Mouse (Mus musculus) left cerebral cortex, postnatal 4 days (tissue): ENCODE data around the gene Slc25a22. TPM values are rescaled to one million over a fixed set of nuclear protein-coding genes. Genes with fewer than 3 reads are reported as not detected.
"Not testable (repeated sequence)": the region's sequence is repeated elsewhere in the genome, so short reads cannot be mapped to it uniquely, and the experiment has no call there.

Source experiments
- DNase-seq: peaks from one replicate; pipeline ENCODE4 v3.0.0-alpha.2; 2022
- intact Hi-C: fragments of 180-260 bp; cut with DNase I; formaldehyde crosslinking; loops from one replicate; pipeline ENCODE4 v1.15.1; 2025
- total RNA-seq, 2 experiments: library from RNA; stranded (reverse); gene quantifications; 2 replicates each; pipeline ENCODE4 v1.2.3; 2021

Slc25a22 gene
- total RNA-seq, 2 experiments from 2014 or later = 196 to 217 TPM

DNA sequence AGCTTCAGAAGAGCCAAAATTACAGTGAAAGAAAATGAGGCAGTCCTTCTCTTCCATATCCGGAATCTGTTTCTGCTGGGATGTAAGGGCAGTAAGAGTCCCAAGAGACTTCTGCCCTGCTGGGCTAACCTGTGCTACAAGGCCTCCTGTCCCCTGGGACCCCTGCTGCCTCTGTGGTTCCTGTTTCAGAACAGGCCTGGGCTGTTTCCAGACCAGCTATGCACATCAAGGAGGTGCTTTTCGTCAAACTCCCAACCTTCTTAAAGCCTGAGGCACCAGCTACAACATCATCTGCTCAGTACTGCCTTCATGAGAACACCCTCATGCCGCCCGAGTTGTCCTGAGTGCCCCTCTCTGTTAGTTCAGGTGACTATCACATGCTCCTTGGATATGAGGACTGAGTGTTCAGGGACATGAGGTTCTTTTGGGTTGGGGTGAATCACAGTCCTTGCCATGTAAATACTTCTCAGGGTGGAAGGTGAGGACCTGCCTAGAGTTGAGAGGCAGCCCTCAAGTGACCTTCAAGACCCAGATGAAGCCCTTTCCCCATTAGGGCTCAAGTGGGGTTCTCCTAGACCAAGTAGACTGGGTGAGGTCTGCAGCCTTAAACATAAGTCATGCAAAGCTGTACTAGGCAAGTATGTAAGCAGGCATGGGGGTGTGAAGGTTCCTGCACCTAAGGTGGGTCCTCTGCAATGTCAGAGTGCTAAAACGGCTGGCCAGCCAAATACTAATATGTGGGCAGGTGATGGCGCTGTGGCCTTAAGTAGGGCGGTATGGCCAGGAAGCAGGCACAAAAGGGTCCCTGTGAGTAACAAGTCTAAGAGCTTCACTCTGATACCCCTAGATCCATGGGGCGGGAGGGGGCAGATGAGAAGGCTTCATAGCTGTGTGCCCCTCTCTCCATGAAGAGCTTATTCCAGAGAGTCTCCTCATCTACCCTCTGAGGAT lies 19.7 kb downstream of the Slc25a22 start:
- DNase-seq = no peak
- intact Hi-C loops = no loop called here

DNA sequence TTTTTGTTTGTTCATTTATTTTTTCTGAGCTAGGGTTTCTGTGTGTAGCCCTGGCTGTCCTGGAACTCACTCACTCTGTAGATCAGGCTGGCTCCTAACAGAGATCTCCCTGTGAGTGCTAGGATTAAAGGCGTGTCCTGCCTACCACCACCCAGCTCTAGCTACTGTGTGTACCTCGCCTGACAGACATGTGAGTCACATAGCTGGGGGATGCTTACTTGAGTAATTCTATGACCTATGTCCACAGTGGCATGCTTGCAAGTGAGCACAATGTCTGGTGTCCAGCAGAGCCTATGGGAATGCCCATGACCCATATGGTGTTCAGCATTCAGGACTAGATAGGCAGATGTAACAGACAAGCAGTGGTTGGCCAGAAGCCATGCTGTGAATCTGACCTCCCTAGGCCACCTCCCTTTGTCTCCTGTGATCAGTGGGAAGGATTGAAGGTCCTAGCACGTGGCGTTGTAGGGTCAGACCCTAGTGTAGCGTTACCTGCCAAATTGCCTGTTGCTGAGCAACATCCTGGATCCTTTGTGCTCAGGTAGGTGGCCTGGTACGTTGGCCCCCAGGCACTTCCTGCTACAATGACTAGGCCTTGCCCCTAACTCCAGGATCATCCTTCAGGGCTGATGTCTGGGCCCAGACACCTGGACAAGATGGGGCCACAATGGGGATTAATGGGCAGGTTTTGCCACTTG lies 21.4 kb downstream of the Slc25a22 start:
- no peak for DNase-seq
- intact Hi-C loops = no loop called here

DNA sequence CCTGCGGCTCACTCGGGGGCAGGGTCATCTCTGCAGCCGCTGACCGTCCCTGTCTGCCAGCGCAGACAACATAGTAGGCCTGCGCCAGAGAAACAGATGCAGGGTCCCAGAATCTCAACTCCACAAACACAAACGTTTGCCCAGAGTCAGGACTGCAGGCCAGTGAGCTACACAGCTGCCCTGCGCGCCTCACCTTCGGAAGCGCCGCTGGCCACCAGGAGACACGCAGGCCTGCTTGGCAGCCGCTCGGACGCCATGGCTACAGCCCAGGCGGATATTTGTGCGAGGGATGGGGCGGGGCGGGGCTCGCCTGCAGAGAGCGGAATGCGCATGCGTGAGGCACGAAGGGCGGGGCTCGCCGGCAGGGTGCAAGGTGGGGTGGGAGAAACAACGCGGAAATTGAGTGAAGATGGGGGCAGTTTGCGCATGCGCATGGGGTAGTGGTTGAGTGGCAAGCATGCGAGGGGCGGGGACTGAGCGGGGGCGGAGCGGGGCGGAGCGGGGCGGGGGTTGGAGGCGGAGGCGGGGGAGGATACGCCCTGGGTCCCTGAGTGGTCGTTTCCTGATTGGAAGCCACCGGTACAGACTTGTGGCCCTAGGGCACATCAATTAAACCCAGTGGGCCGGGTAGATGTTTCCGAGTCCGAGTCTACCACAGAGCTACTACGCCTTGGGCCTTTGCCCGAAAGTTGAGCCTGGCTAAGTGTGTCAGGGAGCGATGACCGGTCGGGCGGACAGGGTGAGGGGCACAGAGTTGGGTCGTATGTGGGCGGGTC lies 23.7 kb downstream of the Slc25a22 start, which contains the start of gene Gatd1:
Gene Gatd1, minus strand, starts transcription at position 328 of the 776 bp plus-strand sequence.
- intact Hi-C loops = no loop called here
- peak; percentile 100 for DNase-seq

DNA sequence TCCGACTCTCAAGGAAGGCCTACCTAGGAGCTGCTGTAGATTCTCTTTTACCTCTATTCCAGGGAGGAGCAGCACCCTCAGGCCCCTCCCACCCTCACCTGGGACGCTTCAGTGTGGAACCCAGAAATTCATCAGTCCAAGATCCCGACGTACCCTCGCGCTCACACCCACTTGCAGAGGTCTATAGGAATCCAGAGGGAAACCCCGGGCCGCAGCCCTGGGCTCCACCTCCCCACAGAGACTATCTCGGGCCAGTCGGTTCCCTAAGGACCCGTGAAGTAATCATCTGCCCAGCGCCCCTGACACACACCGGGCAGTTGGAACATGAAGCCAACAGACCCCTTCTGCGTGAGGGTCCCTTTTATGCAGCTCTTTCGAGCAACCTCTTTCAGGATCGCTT lies 24.4 kb downstream of the Slc25a22 start:
- intact Hi-C loops = no loop called here

DNA sequence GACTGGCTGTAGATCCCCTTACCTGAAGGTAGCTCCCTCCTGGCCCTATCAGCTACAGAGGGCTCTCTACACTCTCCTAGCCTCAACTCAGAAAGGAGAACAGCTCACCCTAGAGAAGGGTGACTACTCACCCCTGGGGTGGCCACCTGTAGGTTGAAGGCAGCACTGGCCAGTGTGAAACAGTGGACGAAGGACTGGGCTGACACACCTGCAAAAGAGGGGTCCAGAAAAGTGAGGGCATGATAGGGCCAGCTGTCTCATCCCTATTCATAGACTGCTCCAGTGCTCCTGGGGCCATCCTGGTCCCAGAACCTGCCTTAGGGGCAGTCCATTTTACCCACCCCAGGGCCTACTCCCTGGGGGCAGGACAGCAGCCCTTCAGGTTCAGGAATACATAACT lies 26.0 kb downstream of the Slc25a22 start:
- intact Hi-C loops = no loop called here
- DNase-seq = no peak

More for the DNA sequence above, 24.4 kb downstream of the Slc25a22 start:
- DNase-seq = no peak

DNA sequence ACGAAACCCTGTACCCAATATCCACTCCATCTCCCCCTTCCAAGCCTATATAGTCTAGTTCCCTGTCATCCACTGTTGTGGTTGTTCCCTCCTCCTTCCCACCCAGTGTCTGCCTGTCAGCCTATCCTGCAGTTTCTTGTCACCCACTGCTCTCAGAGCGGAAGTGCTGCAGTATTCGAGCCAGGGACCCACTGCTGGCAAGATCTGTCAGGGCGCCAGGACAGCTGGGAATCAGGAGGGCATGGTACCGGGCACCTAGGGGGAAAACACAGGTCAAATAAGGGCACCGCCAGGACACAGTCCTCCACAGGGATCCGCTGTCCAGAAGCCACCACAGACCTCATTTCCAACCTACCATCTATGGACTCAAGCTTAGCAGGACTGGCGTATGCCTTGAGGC lies 27.1 kb downstream of the Slc25a22 start:
- intact Hi-C loops = no loop called here
- DNase-seq = no peak

DNA sequence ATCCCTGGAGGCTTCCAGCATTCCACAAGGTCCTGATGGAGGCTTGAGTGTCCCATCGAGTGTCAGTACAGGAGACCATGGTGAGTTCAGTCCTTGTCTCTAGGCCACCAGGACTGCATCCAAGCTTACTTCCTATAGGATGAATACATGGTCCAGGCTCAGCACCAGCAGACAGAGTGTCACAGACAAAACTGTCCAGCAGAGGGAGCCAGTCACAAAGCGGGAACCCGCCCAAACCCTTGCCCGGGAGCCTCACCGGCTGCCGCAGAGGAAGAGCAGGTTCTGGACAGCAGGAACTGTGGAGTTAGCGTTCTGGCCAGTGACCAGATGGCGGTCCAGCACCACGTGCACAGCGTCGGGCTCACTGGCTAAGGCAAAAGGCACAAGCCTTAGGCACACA lies 28.9 kb downstream of the Slc25a22 start:
- DNase-seq = peak; percentile 93
- intact Hi-C loops = no loop called here

DNA sequence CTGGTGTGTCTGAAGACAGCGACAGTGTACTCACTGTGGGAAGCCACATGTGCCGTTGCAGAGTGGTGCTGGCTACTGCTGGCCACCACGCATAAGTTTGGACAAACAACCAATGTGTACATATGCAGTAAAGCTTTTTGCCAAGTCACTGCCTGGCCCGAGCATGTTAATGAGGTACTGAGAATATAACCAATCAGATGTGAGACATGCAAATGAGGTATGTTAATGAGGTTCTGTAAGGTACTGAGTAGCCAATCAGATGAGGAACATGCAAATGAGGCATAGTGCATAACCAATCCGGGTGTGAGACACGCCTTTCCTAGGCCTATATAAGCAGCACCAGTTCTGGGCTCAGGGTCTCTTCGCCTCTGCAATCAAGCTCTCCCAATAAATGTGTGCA lies 30.0 kb downstream of the Slc25a22 start:
- DNase-seq = not testable (repeated sequence)

DNA sequence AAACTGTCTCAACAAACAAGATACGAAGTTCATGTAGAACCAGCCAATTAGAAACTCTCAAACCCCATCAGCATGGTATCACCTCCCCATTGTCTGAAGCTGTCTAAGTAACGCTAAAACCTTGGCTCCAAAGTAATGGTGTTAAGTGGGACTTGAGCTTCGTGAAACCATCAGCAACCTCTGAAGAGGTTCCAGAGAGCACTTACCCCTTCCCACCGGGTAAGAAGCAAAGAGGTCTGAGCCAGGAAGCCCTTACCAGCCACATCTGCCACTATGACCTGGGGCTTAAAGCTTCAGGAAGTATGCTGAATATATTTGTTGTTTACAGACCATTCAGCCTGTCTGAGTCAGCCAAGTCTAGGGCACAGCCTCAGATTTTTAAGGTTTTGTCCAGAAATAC lies 32.2 kb downstream of the Slc25a22 start:
- intact Hi-C loops = no loop called here
- DNase-seq = no peak

More for the DNA sequence above, 30.0 kb downstream of the Slc25a22 start:
- intact Hi-C loops = not testable (repeated sequence)

DNA sequence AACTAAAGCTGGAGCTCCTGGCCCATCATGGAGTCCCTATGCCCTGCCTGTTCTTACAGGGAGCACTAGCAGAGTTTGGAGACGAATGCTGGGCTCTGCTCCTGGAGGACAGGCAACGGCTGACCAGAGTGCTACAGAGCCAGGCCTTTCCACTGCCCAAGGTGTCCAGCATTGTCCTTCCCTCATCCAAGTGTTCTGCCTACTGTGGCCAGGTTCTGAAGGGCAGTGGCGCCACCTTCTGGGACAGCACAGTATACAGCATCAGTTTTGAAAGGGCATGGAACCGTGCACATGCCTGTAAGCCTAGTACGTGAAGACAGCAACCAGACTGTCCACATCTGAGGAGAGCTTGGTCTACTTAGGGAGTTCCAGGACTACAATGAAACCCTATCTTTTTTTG lies 34.4 kb downstream of the Slc25a22 start:
- peak; percentile 58 for DNase-seq
- intact Hi-C loops = no loop called here

DNA sequence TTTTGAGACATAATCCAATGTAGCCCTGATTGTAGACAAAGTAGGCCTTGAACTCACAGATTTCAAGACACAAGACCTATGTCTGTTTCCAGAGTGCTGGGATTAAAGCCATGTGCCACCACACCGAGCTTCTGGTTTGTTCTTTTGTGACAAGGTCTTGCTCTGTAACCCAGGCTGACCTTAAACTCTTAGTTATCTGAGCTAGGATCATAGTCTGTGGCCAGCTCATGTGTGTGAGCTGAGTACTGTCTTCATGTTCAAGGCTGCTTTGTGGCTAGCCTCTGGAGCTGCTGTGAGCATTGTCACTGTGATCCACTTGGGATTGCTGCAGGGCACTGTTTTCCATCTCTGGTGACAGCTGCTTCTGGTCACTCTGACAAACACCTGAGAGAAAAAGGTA lies 42.3 kb downstream of the Slc25a22 start:
- intact Hi-C loops = no loop called here
- DNase-seq = no peak

DNA sequence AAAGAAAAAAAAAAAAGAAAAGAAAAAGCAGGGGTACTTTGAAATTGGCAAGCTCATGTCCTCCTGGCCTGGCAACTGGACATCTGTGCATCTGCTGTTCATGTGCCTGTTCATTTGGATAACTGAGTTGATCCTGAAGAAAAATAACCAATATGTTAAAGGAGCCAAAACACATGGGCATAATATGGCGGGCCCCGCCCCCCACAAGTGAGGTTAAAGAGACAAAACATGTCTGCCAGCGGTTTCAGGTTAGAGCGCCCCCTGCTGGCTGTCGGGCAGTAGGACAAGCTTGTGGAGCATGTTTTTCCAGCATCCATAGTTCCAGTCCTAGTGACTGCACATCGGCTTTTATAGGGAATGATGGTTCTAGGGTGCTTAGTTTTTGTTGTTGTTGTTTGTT lies 42.9 kb downstream of the Slc25a22 start:
- intact Hi-C loops = no loop called here
- peak; percentile 80 for DNase-seq

DNA sequence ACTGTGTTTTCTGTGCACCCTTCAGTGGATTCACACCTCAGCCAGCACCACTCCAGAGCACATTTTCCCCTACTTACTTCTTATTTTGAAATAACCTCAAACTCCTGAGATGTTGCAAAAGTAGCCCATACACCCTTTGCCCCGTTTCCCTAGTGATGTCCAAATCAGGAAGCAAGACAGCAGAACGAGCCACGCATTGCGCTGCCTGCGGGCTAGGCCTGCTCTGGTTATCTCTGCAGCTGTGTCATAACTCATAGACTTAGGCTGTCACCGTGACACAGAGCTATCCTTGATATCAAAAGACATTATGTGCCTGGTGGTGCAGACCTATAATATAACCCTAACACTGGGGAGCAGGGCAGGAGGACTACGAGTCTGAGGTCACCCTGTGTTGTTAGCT lies 43.5 kb downstream of the Slc25a22 start:
- intact Hi-C loops = no loop called here
- no peak for DNase-seq

DNA sequence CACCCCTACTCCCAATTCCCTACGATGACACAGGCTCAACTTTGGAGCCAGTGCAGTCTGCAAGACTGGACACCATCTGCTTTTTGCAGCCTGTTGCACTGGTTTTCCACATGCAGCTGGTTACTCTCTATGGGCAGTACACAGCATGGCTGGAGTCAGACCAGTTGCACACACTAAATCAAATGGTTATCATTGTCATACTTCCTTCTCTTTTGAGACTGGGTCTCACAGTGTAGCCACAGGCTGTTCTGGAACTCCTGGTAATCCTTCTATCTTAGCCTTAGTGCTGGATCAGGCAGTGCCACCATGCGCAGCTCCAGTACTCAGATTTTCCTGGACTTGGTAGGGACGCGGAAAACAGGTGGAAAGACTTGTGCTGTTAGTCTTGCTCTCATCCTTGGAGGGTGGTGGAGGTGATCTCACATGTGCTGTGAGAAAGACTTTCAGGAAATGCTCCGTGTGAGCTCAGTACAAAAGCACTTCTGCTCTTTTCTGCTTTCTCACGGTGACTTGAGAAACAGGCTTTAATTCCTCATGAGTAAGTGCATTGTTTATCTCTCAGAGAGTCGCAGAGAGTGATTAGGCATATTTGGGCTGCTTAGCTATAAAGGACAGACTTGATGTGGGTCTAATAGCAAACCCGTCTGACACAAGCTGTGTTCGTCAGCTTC lies 45.0 kb downstream of the Slc25a22 start:
- intact Hi-C loops = no loop called here
- DNase-seq = no peak

DNA sequence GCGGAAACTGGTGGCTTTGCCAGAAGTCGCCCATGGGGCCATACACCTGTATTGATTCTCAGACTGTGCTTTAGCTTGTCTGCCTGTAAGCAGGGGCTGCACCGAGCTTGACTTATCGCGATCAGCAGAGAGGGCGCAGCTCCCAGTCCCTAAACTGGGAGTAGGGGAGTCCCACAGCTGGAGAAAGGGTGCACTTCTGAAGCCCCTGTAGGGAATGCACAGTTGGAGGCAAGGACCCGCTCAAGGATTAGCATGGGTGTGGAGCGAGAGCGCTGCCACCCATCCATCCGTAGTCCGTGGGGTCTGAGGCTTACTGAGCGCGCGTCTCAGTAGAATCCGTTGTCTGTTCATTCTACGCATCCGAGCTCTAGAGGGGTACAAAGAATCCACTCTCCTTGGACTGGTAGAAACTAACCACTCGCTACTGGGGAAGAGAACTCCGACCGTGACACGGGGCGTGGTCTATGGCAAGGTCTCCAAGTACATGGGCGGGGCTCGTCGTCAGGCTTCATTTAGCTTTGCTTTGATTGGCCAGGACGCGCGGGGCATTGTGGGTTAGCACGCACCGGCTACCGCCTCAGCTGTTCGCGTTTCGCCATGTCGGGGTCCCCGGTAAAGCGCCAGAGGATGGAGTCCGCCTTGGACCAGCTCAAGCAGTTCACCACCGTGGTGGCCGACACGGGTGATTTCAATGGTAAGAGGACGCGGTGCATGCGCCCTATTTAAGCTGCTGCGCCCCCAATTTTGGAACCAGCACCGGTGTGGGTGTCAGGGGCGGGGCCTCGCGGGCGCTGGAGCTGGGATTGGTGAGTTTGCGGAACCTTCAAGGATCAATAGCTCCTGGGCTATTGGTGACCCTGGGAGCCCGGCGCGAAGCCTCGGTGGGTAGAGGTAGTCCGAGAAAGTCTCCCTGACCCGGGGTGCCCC lies 45.8 kb downstream of the Slc25a22 start, which contains the start of gene Taldo1:
Gene Taldo1, plus strand, starts transcription at position 575 of the 927 bp plus-strand sequence.
- intact Hi-C loops = no loop called here
- DNase-seq = peak; percentile 97

DNA sequence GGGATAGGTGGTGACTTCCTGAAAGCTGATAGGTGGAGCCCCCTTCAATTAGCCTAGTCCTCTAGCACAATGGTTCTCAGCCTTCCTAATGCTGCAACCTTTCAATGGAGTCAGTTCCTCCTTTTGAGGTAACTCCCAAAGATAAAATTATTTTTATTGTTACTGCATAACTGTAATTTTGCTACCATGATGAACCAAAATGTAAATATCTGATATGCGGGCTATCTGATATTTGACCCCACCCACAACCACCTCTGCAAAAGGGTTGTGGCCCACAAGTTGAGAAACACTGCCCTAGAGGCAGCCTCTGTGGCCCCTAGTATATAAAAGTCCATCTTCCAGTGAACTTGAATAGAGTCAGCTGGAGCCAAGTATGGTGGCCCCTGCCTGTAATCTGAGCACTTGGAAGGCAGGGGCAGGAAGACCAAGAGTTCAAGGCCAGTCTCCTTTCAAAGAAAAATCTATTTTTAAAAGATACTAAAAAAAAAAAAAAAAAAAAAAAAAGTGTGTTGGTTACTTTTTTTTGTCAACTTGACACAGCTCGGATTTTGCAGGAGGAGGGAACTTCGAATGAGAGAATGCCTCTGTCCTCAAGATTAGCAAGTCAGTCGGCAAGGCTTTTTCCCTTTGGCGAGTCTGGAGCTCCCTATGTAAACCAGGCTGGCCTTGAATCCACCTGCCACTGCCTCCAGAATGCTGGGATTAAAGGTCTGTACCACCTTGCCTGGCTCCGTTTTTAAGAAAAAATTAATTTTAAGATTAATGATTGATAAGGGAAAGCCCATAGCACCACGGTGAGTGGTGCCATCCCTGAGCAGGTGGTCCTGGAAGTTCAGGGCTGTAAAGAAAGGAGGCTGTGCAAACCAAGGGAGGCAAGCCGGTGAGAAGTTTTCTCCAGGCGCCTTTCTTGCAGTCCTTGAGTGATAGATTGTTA lies 47.1 kb downstream of the Slc25a22 start:
- no peak for DNase-seq
- intact Hi-C loops = no loop called here

DNA sequence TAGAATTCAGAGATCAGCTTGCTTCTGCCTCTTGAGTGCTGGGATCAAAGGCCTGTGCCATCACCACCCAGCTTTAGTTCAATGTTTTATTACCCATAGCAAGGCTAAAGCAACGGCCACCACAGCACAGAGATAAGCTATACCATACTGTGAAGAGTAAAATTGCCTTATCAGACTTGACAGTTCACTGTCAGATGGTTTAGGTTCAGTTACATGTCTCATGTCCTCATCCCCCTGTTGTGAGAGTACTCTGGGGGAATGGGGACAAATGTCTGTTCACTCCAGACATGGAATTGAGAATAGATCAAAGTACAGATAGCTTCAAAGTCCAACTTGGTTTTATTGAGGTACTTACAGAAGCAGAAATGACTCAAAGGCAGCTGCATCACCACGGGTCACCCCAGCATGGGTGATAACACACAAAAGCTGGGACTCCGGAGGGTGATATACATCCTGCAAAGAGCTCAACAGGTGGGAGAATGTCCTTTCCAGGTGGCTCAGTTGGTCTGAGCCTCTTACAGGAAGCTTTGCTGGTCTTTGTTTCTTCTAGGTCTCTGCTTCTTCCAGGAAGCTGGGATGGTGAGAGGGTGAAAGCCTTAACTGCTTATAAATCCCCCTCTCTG lies 49.1 kb downstream of the Slc25a22 start:
- no peak for DNase-seq
- intact Hi-C loops = no loop called here
